Mouse (Mus musculus) layer of hippocampus, adult 9-11 months (tissue): ENCODE data around the gene Cald1.

Experiments
- DNase-seq: peaks from one replicate; pipeline ENCODE4 v3.0.0; 2022

Gene Cald1

GRCm38 (mm10) chr6:34615419-34615818 lies 17.1 kb downstream of the Cald1 start:
- no peak for DNase-seq

GRCm38 (mm10) chr6:34619494-34619893 lies 21.2 kb downstream of the Cald1 start:
- no peak for DNase-seq

- no peak for DNase-seq
Measured at GRCm38 (mm10) chr6:34620242-34620641, 21.9 kb downstream of the Cald1 start.

- no peak for DNase-seq
Measured at GRCm38 (mm10) chr6:34622865-34623264, 24.6 kb downstream of the Cald1 start.

- DNase-seq, result no peak
Measured at GRCm38 (mm10) chr6:34623290-34623689, 25.0 kb downstream of the Cald1 start.

GRCm38 (mm10) chr6:34624536-34624935 lies 26.2 kb downstream of the Cald1 start:
- DNase-seq, result no peak

GRCm38 (mm10) chr6:34626586-34627245 lies 28.4 kb downstream of the Cald1 start:
- no peak for DNase-seq

GRCm38 (mm10) chr6:34628131-34628530 lies 29.8 kb downstream of the Cald1 start:
- no peak for DNase-seq

GRCm38 (mm10) chr6:34633776-34634175 lies 35.5 kb downstream of the Cald1 start:
- no peak for DNase-seq

- no peak for DNase-seq
Measured at GRCm38 (mm10) chr6:34637588-34638438, 39.5 kb downstream of the Cald1 start.

- no peak for DNase-seq
Measured at GRCm38 (mm10) chr6:34638667-34639066, 40.4 kb downstream of the Cald1 start.

GRCm38 (mm10) chr6:34640226-34640625 lies 41.9 kb downstream of the Cald1 start:
- DNase-seq, result no peak

- no peak for DNase-seq
Measured at GRCm38 (mm10) chr6:34641081-34641480, 42.8 kb downstream of the Cald1 start.

GRCm38 (mm10) chr6:34642075-34642547 lies 43.8 kb downstream of the Cald1 start:
- DNase-seq, result no peak

- no peak for DNase-seq
Measured at GRCm38 (mm10) chr6:34648017-34648787, 49.9 kb downstream of the Cald1 start.

- DNase-seq, result no peak
Measured at GRCm38 (mm10) chr6:34651298-34651697, 53.0 kb downstream of the Cald1 start.

- no peak for DNase-seq
Measured at GRCm38 (mm10) chr6:34655719-34656118, 57.4 kb downstream of the Cald1 start.

- DNase-seq, result peak; percentile 34
Measured at GRCm38 (mm10) chr6:34658791-34659190, 60.5 kb downstream of the Cald1 start.

- DNase-seq, result no peak
Measured at GRCm38 (mm10) chr6:34660724-34661123, 62.4 kb downstream of the Cald1 start.

GRCm38 (mm10) chr6:34662626-34663025 lies 64.3 kb downstream of the Cald1 start:
- DNase-seq, result no peak

- no peak for DNase-seq
Measured at GRCm38 (mm10) chr6:34664291-34664690, 66.0 kb downstream of the Cald1 start.

- no peak for DNase-seq
Measured at GRCm38 (mm10) chr6:34664749-34665148, 66.4 kb downstream of the Cald1 start.

GRCm38 (mm10) chr6:34668739-34669254 lies 70.5 kb downstream of the Cald1 start:
- DNase-seq, result no peak
